Mouse (Mus musculus) megakaryocyte, embryonic 14.5 days (primary cell): ENCODE measurements around the gene Agap1. TPM values are rescaled to one million over a fixed set of nuclear protein-coding genes. Genes with fewer than 3 reads are reported as not detected.
A peak's percentile ranks its signal among the peaks of the same experiment; 100 is the strongest.

Source experiments
- H3K27me3 ChIP-seq: replicated peaks from 2 replicates; pipeline ENCODE3; 2012; ENCODE audit warnings: inconsistent platforms
- H3K36me3 ChIP-seq: replicated peaks from 2 replicates; pipeline ENCODE3; 2012; ENCODE audit warnings: low read length, inconsistent platforms, mixed read lengths
- H3K4me1 ChIP-seq: 2 replicates; pipeline ENCODE4 v1.6.1; 2012; ENCODE audit warnings: inconsistent platforms
- H3K4me3 ChIP-seq: replicated peaks from 2 replicates; pipeline ENCODE3; 2012; ENCODE audit warnings: moderate library complexity, mild to moderate bottlenecking, inconsistent platforms
- H3K9me3 ChIP-seq: 2 replicates; pipeline ENCODE4 v1.6.1; 2012; ENCODE audit warnings: inconsistent platforms
- FLI1 ChIP-seq: IDR thresholded peaks from 2 replicates; pipeline ENCODE4 v1.6.1; 2012; ENCODE audit warnings: low read length, inconsistent platforms, mixed read lengths
- GATA1 ChIP-seq: IDR thresholded peaks from 3 replicates; pipeline ENCODE4 v1.6.1; 2012; ENCODE audit warnings: mixed read lengths, low read length, inconsistent platforms, borderline replicate concordance
- polyA plus RNA-seq: library from polyadenylated mRNA; stranded (reverse); fragments of >175 nt; gene quantifications from 2 replicates; pipeline ENCODE4 v1.2.3, GENCODE M21; 2012; ENCODE audit warnings: low replicate concordance; ENCODE audit not compliant: insufficient read depth

Agap1 gene
- polyA plus RNA-seq, 1 experiment = 3.4 TPM

GRCm38 (mm10) chr1:89867847-89868246, 413.2 kb downstream of the Agap1 start:
- Histone ChIP-seq H3K4me1 (peaks cover 75% of the 10 kb centered on the region), H3K4me3 (no peak overlapping the region), H3K36me3 (no peaks in the 10 kb centered on the region), H3K9me3 (no peaks in the 10 kb centered on the region), H3K27me3 (no peaks in the 10 kb centered on the region)
- no peak for TF ChIP-seq FLI1
- no peak for TF ChIP-seq GATA1

- H3K36me3 ChIP-seq = peaks cover 1% of the 10 kb centered on the region
- no peak for TF ChIP-seq GATA1
- no peak for TF ChIP-seq FLI1
- H3K9me3 ChIP-seq = no peaks in the 10 kb centered on the region
- no peaks in the 10 kb centered on the region for H3K27me3 ChIP-seq
- no peak overlapping the region for H3K4me3 ChIP-seq
- H3K4me1 ChIP-seq = peaks cover 61% of the 10 kb centered on the region
These were observed 415.7 kb downstream of the Agap1 start for GRCm38 (mm10) chr1:89870134-89870905.

GRCm38 (mm10) chr1:89870906-89871211, 416.3 kb downstream of the Agap1 start:
- Histone ChIP-seq H3K36me3 (peaks cover 4% of the 10 kb centered on the region), H3K9me3 (no peaks in the 10 kb centered on the region), H3K4me1 (peaks cover 61% of the 10 kb centered on the region), H3K27me3 (no peaks in the 10 kb centered on the region), H3K4me3 (no peak overlapping the region)
- no peak for TF ChIP-seq FLI1

- H3K4me1 ChIP-seq = peaks cover 80% of the 10 kb centered on the region
- TF ChIP-seq GATA1 = no peak
- no peak for TF ChIP-seq FLI1
- H3K9me3 ChIP-seq = no peaks in the 10 kb centered on the region
- no peaks in the 10 kb centered on the region for H3K27me3 ChIP-seq
- H3K4me3 ChIP-seq = peak overlapping the region; percentile 66
- H3K36me3 ChIP-seq = peaks cover 11% of the 10 kb centered on the region
These were observed 421.9 kb downstream of the Agap1 start for GRCm38 (mm10) chr1:89876346-89877072.

GRCm38 (mm10) chr1:89878496-89878895, 423.9 kb downstream of the Agap1 start:
- H3K27me3 ChIP-seq = no peaks in the 10 kb centered on the region
- peaks cover 15% of the 10 kb centered on the region for H3K36me3 ChIP-seq
- peaks cover 4% of the 10 kb centered on the region; the same call in 1 of the 2 replicates for H3K9me3 ChIP-seq
- TF ChIP-seq GATA1 (no peak), FLI1 (no peak)
- peaks cover 90% of the 10 kb centered on the region for H3K4me1 ChIP-seq
- no peak overlapping the region for H3K4me3 ChIP-seq

- Histone ChIP-seq H3K9me3 (peaks cover 4% of the 10 kb centered on the region; the same call in 1 of the 2 replicates), H3K4me3 (no peak overlapping the region), H3K36me3 (peaks cover 18% of the 10 kb centered on the region), H3K27me3 (no peaks in the 10 kb centered on the region), H3K4me1 (peaks cover 96% of the 10 kb centered on the region)
- TF ChIP-seq FLI1 (no peak), GATA1 (no peak)
These were observed 425.6 kb downstream of the Agap1 start for GRCm38 (mm10) chr1:89880193-89880592.

- TF ChIP-seq GATA1 (no peak), FLI1 (no peak)
- Histone ChIP-seq H3K27me3 (no peaks in the 10 kb centered on the region), H3K4me1 (peaks cover 90% of the 10 kb centered on the region), H3K9me3 (peaks cover 4% of the 10 kb centered on the region; the same call in 1 of the 2 replicates), H3K36me3 (peaks cover 14% of the 10 kb centered on the region), H3K4me3 (no peak overlapping the region)
These were observed 426.2 kb downstream of the Agap1 start for GRCm38 (mm10) chr1:89880834-89881233.

GRCm38 (mm10) chr1:89884335-89884734, 429.7 kb downstream of the Agap1 start:
- Histone ChIP-seq H3K4me1 (peaks cover 70% of the 10 kb centered on the region), H3K9me3 (peaks cover 4% of the 10 kb centered on the region; the same call in 1 of the 2 replicates), H3K36me3 (peaks cover 24% of the 10 kb centered on the region), H3K27me3 (no peaks in the 10 kb centered on the region), H3K4me3 (no peak overlapping the region)
- TF ChIP-seq FLI1 (no peak), GATA1 (no peak)

- Histone ChIP-seq H3K9me3 (peaks cover 4% of the 10 kb centered on the region; the same call in 1 of the 2 replicates), H3K36me3 (peaks cover 31% of the 10 kb centered on the region), H3K27me3 (no peaks in the 10 kb centered on the region), H3K4me1 (peaks cover 65% of the 10 kb centered on the region), H3K4me3 (no peak overlapping the region)
- TF ChIP-seq GATA1 (no peak), FLI1 (no peak)
These were observed 431.1 kb downstream of the Agap1 start for GRCm38 (mm10) chr1:89885696-89886095.

- TF ChIP-seq GATA1 (no peak), FLI1 (no peak)
- peaks cover 80% of the 10 kb centered on the region for H3K4me1 ChIP-seq
These were observed 436.8 kb downstream of the Agap1 start for GRCm38 (mm10) chr1:89891400-89891799.

More at GRCm38 (mm10) chr1:89891400-89891799, 436.8 kb downstream of the Agap1 start:
- H3K36me3 ChIP-seq = peaks cover 23% of the 10 kb centered on the region
- no peaks in the 10 kb centered on the region for H3K9me3 ChIP-seq
- no peaks in the 10 kb centered on the region for H3K27me3 ChIP-seq
- H3K4me3 ChIP-seq = no peak overlapping the region
